Mouse (Mus musculus) left cerebral cortex, postnatal 25 days (tissue): ENCODE data around the gene BC035947. TPM values are rescaled to one million over a fixed set of nuclear protein-coding genes. Genes with fewer than 3 reads are reported as not detected.
"Not testable (repeated sequence)": the region's sequence is repeated elsewhere in the genome, so short reads cannot be mapped to it uniquely, and the experiment has no call there.

Experiments used
- DNase-seq, 2 experiments: peaks; one replicate each; pipeline ENCODE4 v3.0.0; 2022; ENCODE audit warnings: low spot score in 2 of 2, mixed read lengths in 1 of 2
- intact Hi-C: fragments of 180-260 bp; cut with DNase I; formaldehyde crosslinking; loops from one replicate; pipeline ENCODE4 v1.15.1; 2025
- total RNA-seq, 2 experiments: library from RNA; stranded (reverse); gene quantifications; 2 replicates each; pipeline ENCODE4 v1.2.3; 2021

Gene BC035947
- total RNA-seq, 2 experiments from 2014 or later = 0.21 to 0.71 TPM

GRCm38 (mm10) chr1:78507137-78507536 is 4.8 kb downstream of the BC035947 start:
- intact Hi-C loops = no loop called here

GRCm38 (mm10) chr1:78502527-78502926 is 9.4 kb downstream of the BC035947 start:
- intact Hi-C loops = no loop called here
- no peak for DNase-seq

More at GRCm38 (mm10) chr1:78507137-78507536, 4.8 kb downstream of the BC035947 start:
- DNase-seq = no peak

- intact Hi-C loops, DNase-seq: not testable (repeated sequence)
These were observed 10.1 kb downstream of the BC035947 start for GRCm38 (mm10) chr1:78501856-78502255.

- DNase-seq = no peak
- intact Hi-C loops = no loop called here
These were observed 10.9 kb downstream of the BC035947 start for GRCm38 (mm10) chr1:78501036-78501435.

- DNase-seq = no peak
- intact Hi-C loops = no loop called here
These were observed 21.8 kb downstream of the BC035947 start for GRCm38 (mm10) chr1:78490143-78490542.

GRCm38 (mm10) chr1:78488752-78489492 is 23.0 kb downstream of the BC035947 start, which contains the start of gene Farsb:
Gene Farsb, minus strand, starts transcription at chr1:78488897.
- intact Hi-C loops = no loop called here
- peak; percentile 92 for DNase-seq

GRCm38 (mm10) chr1:78488427-78488751 is 23.6 kb downstream of the BC035947 start:
- intact Hi-C loops = no loop called here

GRCm38 (mm10) chr1:78484361-78484760 is 27.6 kb downstream of the BC035947 start:
- no peak for DNase-seq
- intact Hi-C loops = no loop called here

More at GRCm38 (mm10) chr1:78488427-78488751, 23.6 kb downstream of the BC035947 start:
- DNase-seq = no peak

- no peak for DNase-seq
These were observed 28.5 kb downstream of the BC035947 start for GRCm38 (mm10) chr1:78483430-78483829.

GRCm38 (mm10) chr1:78472441-78472840 is 39.5 kb downstream of the BC035947 start:
- intact Hi-C loops = no loop called here
- no peak for DNase-seq

More at GRCm38 (mm10) chr1:78483430-78483829, 28.5 kb downstream of the BC035947 start:
- intact Hi-C loops = no loop called here

- peak; percentile 46 to 47 for DNase-seq
- intact Hi-C loops = loop anchor here (2.0 kb wide), 1 partner anchor 476 kb away; no protein-coding TSS in a partner anchor
These were observed 57.3 kb downstream of the BC035947 start for GRCm38 (mm10) chr1:78454659-78455058.

- DNase-seq = no peak
- intact Hi-C loops = loop anchor here (2.0 kb wide), 1 partner anchor 475 kb away; no protein-coding TSS in a partner anchor
These were observed 58.1 kb downstream of the BC035947 start for GRCm38 (mm10) chr1:78453886-78454285.

- intact Hi-C loops = no loop called here
- DNase-seq = no peak
These were observed 59.4 kb downstream of the BC035947 start for GRCm38 (mm10) chr1:78452544-78452943.

- DNase-seq = peak in 1 of 2 experiments; percentile 28
- intact Hi-C loops = no loop called here
These were observed 60.7 kb downstream of the BC035947 start for GRCm38 (mm10) chr1:78451070-78451854.

GRCm38 (mm10) chr1:78448091-78448490 is 63.9 kb downstream of the BC035947 start:
- intact Hi-C loops = no loop called here
- no peak for DNase-seq

Other genes with a start within 250 kb of the BC035947 start
- 1 to 10 TPM; 7.7 to 8.9 TPM for gene Sgpp2, start 201.8 kb downstream of the BC035947 start, total RNA-seq
- gene Farsb, start 23.3 kb downstream of the BC035947 start, total RNA-seq = 10 to 100 TPM; 59.5 to 64.6 TPM
- not detected for gene Mogat1, start 1.2 kb downstream of the BC035947 start, total RNA-seq
- 100 to 1,000 TPM; 157 to 167 TPM for gene Acsl3, start 145.7 kb upstream of the BC035947 start, total RNA-seq
- 10 to 100 TPM; 14.3 to 15.3 TPM for gene Utp14b, start 145.9 kb upstream of the BC035947 start, total RNA-seq